Mouse (Mus musculus) thymus, adult 2 months (tissue): ENCODE results near the gene Pnpla7.

ENCODE experiments used
- CTCF ChIP-seq: fragments of 200-500 bp; IDR thresholded peaks from 2 replicates; pipeline ENCODE4 v1.5.1; 2012; ENCODE audit warnings: mild to moderate bottlenecking, control low read depth, low read length, moderate library complexity, borderline replicate concordance; ENCODE audit not compliant: control insufficient read depth, poor library complexity, insufficient read depth; ENCODE audit errors: extremely low read depth
- POLR2A ChIP-seq: fragments of 200-500 bp; IDR thresholded peaks from 2 replicates; pipeline ENCODE4 v1.6.1; 2012; ENCODE audit warnings: mild to moderate bottlenecking, low read length, control low read depth, moderate library complexity; ENCODE audit not compliant: control insufficient read depth, poor library complexity, insufficient read depth; ENCODE audit errors: extremely low read depth

DNA sequence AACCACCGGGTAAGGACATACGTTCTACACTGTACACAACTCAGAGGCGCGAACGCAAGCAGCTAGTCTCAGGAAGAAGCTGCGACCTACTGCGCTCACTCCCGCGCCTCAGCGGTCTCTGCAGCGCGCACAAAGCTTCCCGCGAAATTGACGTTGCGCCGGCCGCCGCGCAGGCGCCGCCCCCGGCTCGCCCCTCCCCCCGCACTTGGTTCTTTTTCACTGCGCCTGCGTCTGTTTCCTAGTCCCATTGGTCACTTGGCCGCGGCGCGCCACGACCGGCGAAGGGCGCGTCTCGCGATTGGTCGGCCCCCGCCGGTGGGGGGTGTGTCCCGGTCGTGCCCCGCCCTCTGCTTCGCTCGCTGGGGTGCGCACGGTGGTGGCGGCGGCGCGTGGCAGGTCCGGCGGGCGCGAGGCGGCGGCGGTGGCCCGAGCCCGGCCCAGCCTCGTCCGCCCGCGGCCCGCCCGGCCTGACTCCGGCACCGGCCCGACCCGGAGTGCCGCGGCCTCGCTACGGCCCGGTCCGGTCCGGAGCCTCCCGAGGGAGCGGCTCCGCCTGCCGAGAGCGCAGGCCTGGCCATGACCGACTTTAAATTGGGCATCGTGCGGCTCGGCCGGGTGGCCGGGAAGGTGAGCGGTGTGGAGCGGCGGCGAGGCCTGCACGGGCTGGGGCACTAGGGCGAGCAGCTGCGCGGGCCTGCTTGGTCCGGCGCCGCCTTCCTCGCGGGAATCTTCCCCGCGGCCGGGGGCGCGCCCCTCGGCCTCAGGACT, 26.2 kb upstream of the Pnpla7 start, which contains the start of gene Zmynd19:
- TF ChIP-seq POLR2A (peak; percentile 64), CTCF (peak; percentile 57; the same call in 1 of the 2 replicates)
